Mouse (Mus musculus) right cerebral cortex, postnatal 14 days (tissue): ENCODE data around the gene H2-Ab1.
A peak's percentile ranks its signal among the peaks of the same experiment; 100 is the strongest.
"Not testable (repeated sequence)": the region's sequence is repeated elsewhere in the genome, so short reads cannot be mapped to it uniquely, and the experiment has no call there.

ENCODE experiments used
- DNase-seq: peaks from one replicate; pipeline ENCODE4 v3.0.0; 2022

Gene H2-Ab1

DNA sequence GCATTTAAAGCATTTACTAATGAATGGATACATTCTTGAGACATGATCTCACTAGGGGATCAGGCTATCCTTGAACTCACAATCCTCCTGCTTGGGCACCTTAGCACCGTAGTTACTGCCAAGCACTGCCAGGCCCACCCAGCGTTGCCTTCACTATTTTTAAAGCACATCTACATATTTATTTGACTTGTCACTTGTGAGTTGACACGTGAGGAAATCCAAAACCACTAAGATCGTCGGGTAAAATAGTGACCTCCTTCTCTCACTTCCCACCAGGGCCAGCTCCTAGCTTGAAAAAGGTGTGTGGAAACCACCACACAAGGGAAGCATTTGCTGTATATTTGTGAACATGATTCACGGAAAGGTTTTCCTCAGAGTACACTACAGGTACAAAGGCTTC, 29.5 kb downstream of the H2-Ab1 start:
- no peak for DNase-seq

DNA sequence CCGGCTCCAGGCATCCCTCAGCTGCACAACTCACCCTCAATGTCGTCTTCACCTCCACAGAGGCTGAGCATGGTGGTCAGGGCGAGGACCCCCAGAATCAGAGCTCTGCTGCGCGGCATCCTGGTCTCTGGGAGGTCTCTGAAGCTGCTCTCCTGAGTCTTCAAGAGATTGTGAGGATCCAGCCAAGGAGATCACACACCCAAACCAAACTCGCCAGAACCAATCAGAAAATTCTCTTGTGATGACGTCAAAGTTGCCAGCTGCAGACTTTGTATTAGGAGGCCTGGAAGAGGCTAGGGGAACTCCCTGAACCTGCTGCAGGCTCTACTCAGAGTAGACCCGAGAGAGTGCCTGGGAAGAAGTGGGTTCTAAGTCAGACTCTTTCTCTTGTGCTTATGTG, 30.2 kb downstream of the H2-Ab1 start, which contains the start of gene H2-Aa:
Gene H2-Aa, minus strand, starts transcription at position 176 of the 400 bp plus-strand sequence.
- DNase-seq, result peak; percentile 27

DNA sequence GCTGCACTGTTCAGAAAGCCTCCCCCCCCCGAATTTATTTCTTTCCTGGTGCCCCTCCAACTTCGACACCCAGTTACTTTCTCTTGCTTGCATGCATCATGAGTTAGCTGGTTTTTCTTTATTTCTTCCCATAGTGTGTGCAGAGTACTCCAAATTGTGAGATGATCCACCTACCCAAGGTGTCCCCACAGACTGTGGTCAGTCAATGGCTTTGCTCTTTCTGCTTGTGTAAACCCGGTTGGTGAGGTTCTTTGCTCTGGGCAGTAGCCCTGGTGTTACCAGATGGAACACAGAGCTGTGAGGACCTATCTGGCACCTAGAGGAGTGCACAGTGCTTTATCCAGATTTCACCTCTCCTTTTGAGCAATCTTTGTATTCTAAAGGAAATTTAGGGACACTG, 30.6 kb downstream of the H2-Ab1 start:
- DNase-seq, result no peak

DNA sequence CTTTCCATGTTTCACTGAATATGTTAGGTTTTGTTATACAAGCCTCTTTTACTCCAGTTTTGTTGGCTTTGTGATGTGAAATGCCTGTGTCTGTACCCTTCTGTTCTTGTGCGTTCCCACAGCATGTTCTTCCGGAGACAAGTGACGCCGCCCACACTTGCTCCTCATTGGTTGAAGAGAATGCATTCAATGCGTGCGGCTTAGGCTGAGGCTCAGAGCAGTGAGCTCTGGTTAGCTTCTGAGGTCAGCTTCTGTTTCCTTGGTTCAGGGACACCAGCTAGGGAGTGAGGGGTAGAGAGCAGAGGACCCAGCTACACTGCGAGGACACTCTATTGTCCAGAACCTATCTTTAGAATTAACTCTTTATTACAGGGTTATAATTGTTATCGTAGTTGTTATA, 34.1 kb downstream of the H2-Ab1 start:
- peak; percentile 84 for DNase-seq

DNA sequence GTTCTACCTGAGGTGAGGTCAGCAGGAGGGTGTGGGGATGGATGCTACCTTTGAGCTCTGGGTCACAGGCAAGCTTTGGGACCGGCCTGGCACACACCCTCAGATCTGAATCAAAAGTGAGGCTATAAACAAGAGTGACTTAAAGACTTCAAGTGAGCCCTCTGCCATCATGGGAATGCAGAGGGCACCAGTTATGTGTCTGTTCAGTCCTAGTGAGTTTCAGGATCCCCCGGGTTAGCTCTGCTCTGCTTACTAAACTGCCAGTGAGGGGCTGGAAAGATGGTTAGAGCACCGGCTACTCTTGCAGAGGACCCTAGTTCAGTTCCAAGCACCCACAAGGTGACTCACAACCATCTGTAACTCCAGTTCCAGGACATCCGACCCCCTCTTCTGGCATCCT, 35.1 kb downstream of the H2-Ab1 start:
- DNase-seq, result no peak

DNA sequence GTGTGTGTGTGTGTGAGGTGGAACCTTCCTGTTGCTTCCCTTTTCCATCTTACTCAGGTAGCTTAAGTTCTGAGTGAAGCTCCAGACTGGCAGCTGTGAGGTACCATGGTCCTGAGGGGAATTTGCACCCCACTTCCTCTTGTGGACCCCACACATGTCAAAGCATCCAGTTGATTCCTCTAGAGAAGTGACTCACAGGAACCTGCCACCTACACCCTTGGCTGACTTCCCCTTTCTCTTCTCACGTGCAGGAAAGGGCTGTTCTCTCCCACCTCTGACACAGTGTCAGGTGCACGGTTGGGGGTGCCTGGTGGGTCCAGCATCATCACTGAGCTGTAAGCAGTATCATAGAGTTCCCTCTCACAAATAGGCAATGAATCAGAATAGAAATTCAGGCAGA, 36.0 kb downstream of the H2-Ab1 start:
- no peak for DNase-seq

DNA sequence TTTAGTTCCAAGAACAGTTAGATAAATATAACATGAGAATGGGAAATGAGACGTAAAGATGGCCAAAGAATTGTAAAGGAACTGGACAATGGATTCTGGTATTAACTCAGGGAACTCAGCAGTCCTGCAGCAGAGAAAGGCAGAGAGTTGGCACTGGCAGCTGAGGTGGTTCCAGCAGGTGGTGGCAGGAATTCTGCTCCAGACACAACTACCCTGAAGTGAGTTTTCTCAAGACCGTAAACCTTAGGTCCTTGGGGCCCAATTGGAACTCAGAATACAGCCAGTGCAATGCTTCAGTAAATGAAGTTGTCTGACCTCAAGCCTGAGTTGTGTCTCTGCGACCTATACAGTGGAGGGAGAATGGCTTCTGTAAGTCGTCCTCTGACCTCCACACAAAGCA, 36.8 kb downstream of the H2-Ab1 start:
- DNase-seq, result no peak

DNA sequence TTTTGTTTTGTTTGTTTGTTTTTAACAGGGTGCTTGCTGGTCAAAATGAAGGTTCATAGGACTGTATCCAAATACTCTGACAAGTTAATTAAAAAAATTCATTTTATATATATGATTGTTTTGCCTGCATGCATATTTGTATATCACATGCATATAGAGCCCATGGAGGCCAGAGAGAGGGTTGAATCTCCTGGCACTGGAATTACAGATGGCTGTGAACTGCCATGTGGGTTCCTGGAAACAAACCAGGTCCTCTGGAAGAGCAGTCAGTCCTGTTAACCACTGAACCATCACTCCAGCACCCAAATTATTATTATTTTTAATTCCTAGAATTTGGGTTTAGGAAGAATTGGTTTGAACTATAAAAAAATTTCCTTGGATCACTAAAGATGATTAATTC, 37.8 kb downstream of the H2-Ab1 start:
- DNase-seq, result no peak

DNA sequence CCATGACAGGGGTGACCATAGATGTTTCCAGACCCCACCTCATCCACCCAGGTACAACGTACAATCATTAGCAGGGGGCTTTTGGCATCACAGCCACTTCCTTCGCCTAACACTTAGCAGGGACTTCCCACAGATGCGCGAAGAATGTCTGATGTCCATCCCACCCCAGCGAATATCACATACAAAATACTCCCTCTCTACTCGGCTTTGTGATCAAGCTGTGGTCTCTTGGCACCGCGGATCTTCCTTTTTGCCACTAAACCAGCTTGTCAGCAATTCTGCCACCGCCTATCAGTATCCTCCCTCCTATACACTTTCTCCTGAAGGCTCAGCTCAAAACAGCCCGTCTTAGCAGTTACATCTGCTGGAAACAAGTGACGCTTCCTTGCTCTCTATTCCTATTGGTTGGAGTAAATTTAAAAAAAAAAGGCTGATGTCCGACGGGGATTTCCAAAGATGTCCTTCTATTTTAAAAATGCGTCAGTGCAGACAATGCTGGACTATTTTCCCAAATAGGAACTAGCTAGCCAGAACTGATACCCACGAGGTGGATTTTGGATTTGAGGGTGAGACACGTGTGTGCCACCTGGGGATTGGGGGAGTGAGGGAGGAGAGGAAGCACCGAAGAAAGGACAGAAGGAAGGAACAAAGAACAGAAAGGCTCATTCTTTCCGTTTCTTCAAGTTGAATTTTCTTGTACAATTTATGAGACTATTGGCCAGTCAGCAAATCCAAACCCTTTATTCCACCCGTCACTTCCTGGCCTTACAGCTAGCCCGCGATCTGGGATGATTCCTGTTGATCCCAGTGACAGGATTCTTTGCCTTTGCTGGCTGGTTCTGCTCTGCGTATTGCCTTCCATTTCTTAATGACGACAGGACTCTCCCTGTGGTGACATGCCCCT, 38.7 kb downstream of the H2-Ab1 start:
- no peak for DNase-seq

DNA sequence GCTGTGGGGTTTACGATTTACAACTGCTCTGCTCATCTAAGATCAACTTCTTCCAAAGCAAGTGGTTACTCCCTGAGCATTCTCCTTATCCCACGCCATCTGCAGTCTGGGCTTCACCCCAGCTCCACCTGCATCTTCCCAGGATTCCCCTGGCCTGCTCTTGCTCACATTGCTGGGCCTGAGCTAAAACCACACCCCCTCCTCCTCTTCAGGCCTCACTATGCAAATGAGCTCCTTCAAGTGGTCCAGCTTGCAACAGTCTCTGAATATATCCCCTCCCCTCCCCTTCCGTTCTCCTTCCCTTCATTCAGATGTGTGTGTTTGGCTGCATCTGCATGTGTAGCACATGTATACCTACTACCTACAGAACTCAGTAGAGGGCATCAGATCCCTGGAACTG, 41.9 kb downstream of the H2-Ab1 start:
- DNase-seq, result no peak

DNA sequence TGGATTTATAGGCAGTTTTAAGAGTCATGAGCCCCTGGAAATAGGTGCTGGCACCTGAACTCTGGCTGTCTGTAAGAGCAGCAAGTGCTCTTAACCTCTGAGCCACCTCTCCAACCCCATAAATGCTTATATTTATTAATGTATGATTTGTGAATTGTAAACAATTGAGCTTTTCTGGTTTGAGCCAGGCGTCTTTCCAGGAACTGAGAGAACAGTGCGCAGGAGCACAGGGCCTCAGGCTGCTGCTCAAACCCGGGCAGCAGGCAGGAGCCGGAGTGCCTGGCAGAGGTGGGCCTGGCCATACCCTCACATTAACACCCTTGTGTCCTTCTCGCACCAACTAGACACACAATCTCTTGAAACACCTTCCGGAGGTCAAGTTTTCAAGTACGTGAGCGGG, 42.6 kb downstream of the H2-Ab1 start:
- no peak for DNase-seq

DNA sequence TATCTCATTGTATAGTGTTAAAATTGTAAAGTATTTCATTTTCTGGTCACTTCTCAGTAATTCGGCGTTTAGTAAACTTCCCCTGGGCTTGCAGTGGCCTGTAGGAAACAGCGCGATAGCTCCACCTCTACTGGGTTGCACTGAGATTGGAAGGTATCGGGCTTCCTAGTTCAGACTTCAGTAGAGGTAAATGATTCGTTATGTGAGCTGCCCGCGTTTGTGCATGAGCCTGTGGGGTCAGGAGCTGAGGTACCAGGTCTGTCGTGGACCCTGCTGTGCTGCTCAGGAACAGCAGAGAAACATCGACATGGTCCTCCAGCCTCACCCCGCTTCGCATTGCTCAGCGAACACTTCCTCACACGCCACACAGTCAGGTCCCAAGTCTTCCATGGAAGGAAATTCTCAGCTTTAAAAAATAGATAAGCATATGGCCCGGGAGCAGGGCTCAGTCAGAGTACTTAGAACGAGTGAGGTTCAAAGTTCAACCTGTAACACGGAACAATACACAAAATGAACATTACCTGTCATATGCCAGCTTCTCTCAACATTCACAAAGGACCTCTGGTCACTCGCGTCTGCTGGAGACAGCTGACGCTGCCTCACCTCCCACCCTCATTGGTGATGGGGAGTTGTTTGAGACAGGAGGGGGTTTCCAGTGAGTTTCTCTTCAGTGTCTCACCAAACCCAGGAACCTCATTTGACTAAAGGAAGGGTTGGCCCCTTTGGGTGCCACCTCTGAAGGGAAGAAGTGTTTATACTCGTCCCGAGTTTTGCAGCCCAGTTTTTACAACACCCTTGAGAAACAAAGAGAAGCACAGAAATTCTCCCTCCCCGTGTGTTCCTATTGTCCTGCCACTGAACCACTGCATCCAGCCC, 43.4 kb downstream of the H2-Ab1 start:
- DNase-seq, result no peak

DNA sequence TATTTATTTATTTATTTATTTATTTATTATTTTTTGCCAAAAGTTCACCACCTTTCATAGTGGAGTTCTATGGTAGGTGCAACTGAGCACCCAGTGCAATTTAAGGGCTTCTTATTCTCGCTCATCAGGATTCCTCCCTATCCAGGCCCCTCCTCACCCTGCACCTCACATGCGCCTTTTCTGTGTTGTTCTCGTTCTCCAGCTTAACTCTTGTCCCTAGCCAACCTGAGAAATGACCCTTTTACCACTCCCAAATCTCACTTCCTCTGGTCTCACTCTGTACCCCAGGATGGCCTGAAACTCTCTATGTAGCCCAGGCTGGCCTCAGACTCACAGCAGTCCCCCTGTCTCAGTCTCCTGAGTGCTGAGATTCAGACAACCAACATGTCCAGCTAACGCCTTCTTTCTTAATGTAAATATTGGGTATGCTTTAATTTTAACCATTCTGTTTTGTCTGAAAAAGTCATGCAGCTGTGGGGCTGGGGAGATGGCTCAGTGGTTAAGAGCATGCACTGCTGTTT, 44.2 kb downstream of the H2-Ab1 start:
- DNase-seq, result no peak

DNA sequence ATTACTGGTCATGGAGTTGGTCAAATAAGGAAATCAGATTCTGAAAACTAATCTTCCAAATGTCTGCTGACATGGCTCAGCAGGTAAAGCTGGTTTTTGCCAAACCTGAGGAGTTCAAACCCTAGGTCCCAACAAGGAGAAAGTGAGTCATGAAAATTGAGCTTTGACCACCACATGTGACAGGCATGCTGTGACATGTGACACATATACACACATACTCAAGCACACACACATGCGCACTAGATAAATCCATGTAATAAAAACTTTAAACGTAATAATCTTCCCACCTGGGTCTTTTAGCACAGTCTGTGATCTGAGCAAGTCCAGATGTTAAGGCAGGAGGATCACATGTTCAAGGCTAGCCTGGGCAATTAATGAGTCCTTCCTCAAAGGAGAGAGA, 46.3 kb downstream of the H2-Ab1 start:
- DNase-seq, result no peak

DNA sequence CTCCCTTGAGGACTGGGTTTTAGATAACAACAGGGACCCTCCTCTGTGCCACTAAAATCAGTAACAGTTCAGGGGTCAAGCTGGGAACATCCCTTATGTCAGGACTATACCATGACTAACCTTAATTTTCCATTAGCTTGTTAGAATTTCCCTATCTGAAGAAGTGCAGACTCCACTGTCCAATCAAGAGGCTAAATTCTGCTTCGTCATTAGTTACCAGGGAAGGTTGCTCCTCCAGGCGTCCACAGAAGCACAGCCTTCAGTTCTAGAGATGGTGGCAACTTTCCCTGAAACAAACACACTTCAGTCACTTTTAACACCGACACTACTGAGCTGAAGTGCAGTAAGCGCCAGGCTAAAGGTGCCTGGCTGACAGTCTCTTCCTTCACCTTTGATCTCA, 47.3 kb downstream of the H2-Ab1 start:
- DNase-seq, result peak; percentile 35

DNA sequence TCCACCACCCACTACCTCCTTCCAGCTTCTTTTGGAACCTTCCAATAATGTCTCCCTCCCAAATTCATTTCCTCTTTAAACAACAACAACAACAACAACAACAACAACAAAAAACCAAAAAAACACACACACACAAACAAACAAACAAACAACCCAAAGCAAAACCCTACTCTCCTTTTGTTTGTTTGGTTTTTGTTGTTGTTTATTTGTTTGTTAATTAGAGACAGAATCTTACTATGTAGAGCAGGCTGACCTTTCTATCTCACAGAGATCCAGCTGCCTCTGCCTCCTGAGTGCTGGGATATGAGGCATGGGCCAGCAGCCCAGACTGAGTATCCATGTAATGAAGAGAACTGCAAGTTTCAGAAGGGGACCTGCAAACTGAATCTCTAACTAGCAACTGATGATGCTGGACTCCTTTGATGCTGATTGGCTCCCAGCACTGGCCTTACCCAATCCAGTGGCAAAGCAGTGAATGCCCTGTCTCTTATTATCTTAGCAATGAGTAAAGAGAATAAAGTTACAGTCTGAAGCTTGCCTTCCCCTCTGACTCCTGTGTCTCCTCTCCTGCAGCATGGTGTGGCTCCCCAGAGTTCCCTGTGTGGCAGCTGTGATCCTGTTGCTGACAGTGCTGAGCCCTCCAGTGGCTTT, 48.0 kb downstream of the H2-Ab1 start, which contains the start of gene H2-Eb1:
Gene H2-Eb1, plus strand, starts transcription at position 488 of the 651 bp plus-strand sequence.
- DNase-seq, result peak; percentile 77

DNA sequence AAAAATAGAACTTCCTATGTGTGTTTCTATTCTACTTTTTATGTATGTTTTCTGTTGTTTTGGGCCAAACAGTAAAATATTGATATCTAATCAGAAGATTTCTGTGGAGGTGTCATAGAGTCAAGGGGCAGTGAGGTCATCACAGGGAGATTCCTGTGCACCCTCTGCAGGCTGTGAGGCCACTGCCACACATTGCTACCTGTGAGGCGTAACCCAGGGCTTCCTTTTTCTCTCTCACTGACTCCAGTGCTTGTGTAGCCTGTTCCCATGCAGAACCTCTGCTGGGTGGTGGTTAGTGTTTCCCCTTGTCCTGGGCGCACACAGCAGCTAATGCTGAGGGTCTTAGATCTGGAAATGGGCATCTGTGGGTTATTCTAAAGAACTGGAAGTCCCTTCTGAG, 48.9 kb downstream of the H2-Ab1 start:
- DNase-seq, result no peak

DNA sequence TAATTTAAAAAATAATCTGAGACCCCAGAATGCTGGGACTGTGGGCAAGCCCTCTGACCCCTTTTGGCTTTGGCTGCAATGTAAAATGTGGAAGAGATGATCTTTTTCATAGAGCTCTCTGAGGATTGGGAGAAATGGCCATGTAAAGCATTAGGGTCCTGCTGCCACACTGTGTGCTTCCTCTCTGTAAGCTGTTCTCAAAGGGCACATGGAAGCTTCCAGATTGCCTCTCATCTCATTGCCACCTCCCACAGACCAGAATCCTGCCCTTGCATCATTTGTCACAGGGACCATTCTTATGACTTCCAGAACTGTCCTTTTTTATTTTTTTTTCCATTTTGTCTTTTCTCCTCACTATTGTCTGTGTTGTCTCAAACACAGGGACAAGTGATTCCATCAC, 49.7 kb downstream of the H2-Ab1 start:
- DNase-seq, result no peak

DNA sequence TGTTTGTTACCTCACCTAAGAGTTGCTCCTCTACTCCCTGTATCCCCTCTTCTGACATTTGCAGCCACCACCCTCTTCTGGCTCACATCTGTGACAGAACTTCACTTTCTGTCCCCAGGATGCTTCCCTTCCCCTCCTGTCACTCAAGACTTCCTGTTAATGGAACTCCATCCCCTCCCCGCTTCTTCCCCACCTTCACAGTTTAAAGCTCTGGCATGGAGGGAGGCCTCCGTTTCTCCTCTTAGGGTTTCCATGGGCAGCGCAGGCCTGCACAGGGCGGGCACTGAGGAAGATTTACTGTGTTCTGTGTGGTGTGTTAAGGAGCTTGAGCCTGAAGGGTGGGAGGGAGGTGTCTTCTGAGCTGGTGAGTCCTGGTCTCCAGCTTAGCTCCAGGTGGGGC, 50.7 kb downstream of the H2-Ab1 start:
- no peak for DNase-seq

DNA sequence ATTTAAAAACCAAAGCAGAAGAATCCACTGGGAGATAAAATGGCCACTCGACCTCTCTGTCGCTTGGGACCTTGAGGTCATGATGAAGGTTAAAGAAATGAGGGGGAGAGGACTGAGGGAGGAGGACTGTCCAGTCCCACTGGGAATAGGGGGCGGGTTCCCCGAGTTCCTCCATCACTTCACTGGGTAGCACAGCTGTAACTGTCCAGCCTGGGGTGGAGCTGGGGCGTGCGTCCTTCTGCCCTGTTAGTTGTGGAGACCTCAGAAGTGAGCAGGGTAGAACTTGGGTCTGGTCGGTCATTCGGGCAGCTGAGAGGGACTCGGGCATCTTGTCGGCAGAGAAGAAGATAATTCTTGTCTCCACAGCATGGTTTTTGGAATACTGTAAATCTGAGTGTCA, 51.7 kb downstream of the H2-Ab1 start:
- DNase-seq, result no peak

DNA sequence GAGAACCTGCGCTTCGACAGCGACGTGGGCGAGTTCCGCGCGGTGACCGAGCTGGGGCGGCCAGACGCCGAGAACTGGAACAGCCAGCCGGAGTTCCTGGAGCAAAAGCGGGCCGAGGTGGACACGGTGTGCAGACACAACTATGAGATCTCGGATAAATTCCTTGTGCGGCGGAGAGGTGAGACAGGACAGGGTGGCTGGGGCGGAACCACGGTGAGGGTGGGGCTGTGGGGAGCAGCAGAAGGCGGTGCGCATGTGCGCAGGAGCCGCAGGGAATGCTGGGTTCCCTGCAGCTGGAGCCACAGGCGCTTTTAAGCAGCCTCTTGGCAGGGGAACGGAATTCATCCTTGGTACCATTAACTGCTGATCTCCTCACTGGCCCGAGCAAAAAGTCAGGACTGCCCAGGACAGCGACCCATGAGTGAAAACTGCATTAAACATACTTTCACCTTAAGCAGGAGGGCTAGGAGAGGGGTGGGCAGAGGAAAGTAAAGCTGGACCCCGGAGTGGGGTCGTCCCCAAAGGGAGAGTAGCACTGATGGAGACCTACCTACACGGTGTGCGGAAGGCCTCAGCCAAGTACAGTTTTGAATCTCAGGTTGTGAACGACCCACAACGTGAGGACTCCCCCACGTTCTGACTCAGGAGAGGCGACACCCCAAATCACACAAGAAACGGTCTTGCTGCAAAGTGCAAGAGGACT, 52.3 kb downstream of the H2-Ab1 start:
- peak; percentile 70 for DNase-seq

DNA sequence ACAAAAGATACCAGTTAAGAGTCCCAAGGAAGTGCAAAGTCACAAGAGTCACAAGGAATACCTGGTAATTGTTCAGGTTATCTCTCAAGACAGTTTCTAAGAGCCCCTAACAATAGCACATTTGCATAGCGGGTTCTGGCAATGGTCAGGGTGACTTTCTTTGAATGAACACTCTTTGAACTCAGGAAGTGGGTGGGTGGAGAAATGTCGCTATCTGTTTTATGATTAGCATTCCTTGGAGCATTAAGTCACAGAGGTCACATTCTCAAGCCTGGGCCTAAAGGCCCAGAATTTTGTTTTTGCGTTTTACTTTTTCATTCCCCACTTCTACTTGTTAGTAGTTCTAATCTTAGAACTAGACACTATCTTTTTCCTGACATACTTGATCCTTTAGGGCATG, 53.0 kb downstream of the H2-Ab1 start:
- not testable (repeated sequence) for DNase-seq
